Mouse (Mus musculus) limb, embryonic 14.5 days (tissue): ENCODE data around the gene Corin. TPM values are rescaled to one million over a fixed set of nuclear protein-coding genes. Genes with fewer than 3 reads are reported as not detected.

Experiments
- ATAC-seq: fragments of 200-750 bp; cut with Nextera tagmentation; 2 replicates; pipeline ENCODE4 v1.8.0; 2017; ENCODE audit warnings: low read depth, moderate number of reproducible peaks, moderate TSS enrichment; ENCODE audit not compliant: low FRiP score
- DNase-seq: peaks from one replicate; pipeline ENCODE4 v3.0.0-alpha.2; 2015; ENCODE audit warnings: low spot score
- H3K27ac ChIP-seq: fragments of 300-500 bp; sonication (generic); replicated peaks from 2 replicates; pipeline ENCODE4 v1.5.1; 2014; ENCODE audit warnings: low read depth, mild to moderate bottlenecking, low read length, moderate library complexity, mixed read lengths
- H3K27me3 ChIP-seq: fragments of 300-500 bp; sonication (generic); 2 replicates; pipeline ENCODE4 v1.6.1; 2014; ENCODE audit warnings: low read length, mixed read lengths; ENCODE audit not compliant: control insufficient read depth, insufficient read depth
- H3K36me3 ChIP-seq: fragments of 300-500 bp; sonication (generic); 2 replicates; pipeline ENCODE4 v1.6.1; 2014; ENCODE audit warnings: mild to moderate bottlenecking, low read length, moderate library complexity, mixed read lengths; ENCODE audit not compliant: control insufficient read depth, insufficient read depth
- H3K4me1 ChIP-seq: fragments of 300-500 bp; sonication (generic); 2 replicates; pipeline ENCODE4 v1.6.1; 2014; ENCODE audit warnings: antibody characterized with exemption, low read length, mixed read lengths; ENCODE audit not compliant: control insufficient read depth, insufficient read depth
- H3K4me2 ChIP-seq: fragments of 300-500 bp; sonication (generic); replicated peaks from 2 replicates; pipeline ENCODE4 v1.6.1; 2014; ENCODE audit warnings: low read depth, mild to moderate bottlenecking, low read length, moderate library complexity; ENCODE audit not compliant: severe bottlenecking
- H3K4me3 ChIP-seq: fragments of 300-500 bp; sonication (generic); replicated peaks from 2 replicates; pipeline ENCODE4 v1.5.1; 2014; ENCODE audit warnings: low read length
- H3K9ac ChIP-seq: fragments of 300-500 bp; sonication (generic); 2 replicates; pipeline ENCODE4 v1.6.1; 2014; ENCODE audit warnings: mild to moderate bottlenecking, low read depth, low read length, moderate library complexity; ENCODE audit not compliant: severe bottlenecking
- H3K9me3 ChIP-seq: fragments of 300-500 bp; sonication (generic); 2 replicates; pipeline ENCODE4 v1.6.1; 2016; ENCODE audit warnings: low read length; ENCODE audit not compliant: control insufficient read depth
- POLR2A ChIP-seq: fragments of 200-500 bp; IDR thresholded peaks from 2 replicates; pipeline ENCODE4 v1.8.0; 2012; ENCODE audit warnings: inconsistent platforms, mild to moderate bottlenecking, moderate library complexity, borderline replicate concordance; ENCODE audit not compliant: insufficient read depth, insufficient read length; ENCODE audit errors: extremely low read depth
- WGBS: fragments of 180-500 bp; shearing (Covaris S2); extraction: QIAGEN DNeasy Blood & Tissue Kit; methylation state at CpG from one replicate; pipeline ENCODE4 v1.1.7; 2014; 5-methylcytosine and 5-hydroxymethylcytosine counted together
- polyA plus RNA-seq, 2 experiments: library from polyadenylated mRNA; depleted of rRNA in 1 of 2; stranded (reverse) in 1 of 2; unstranded in 1 of 2; fragments of >200 nt; fragmentation: Nextera tagmentation in 1 of 2; extraction: Ambion mirVana in 1 of 2; gene quantifications; 2 replicates each; pipeline versions ENCODE4 v1.2.1 to v1.2.3; 2012 to 2014

Gene Corin
- polyA plus RNA-seq, 2 experiments = 4.2 to 5.3 TPM

GRCm38 (mm10) chr5:72502778-72503177, 1.5 kb downstream of the Corin start:
- H3K4me2 ChIP-seq = peak overlapping the region; percentile 73
- H3K9ac ChIP-seq = no peak overlapping the region
- DNase-seq = no peak
- H3K4me1 ChIP-seq = peaks cover 3% of the 10 kb centered on the region; the same call in 1 of the 2 replicates
- TF ChIP-seq POLR2A = no peak
- H3K27me3 ChIP-seq = peaks cover 38% of the 10 kb centered on the region
- 68% methylated on average over 8 of the region's 8 CpGs for WGBS
- H3K9me3 ChIP-seq = no peaks in the 10 kb centered on the region
- no peaks in the 10 kb centered on the region for H3K36me3 ChIP-seq
- no peak for ATAC-seq
- H3K4me3 ChIP-seq = peak overlapping the region; percentile 42; the same call in 1 of the 2 replicates
- H3K27ac ChIP-seq = no peak overlapping the region

DNA sequence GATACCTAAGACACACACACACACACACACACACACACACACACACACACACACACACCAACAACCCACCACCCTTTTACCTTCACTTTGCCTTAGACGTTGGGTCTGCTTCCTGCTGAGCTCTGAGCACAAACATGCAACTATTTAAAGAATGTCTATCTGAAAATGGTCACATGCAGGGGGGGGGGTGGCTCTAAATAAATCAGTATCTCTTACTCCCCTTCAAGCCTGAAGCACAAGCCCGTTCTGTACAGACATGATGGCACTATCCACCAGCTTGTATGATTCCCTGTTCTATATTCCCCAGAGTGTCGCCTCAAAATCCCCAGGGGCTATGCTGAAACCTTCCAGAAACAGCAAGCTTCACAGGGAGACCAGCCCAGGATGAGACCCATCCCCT, 2.5 kb downstream of the Corin start:
- 51% methylated on average over 3 of the region's 3 CpGs for WGBS
- peaks cover 3% of the 10 kb centered on the region; the same call in 1 of the 2 replicates for H3K4me1 ChIP-seq
- H3K36me3 ChIP-seq = no peaks in the 10 kb centered on the region
- H3K27ac ChIP-seq = no peak overlapping the region
- no peak overlapping the region for H3K9ac ChIP-seq
- no peak overlapping the region for H3K4me3 ChIP-seq
- ATAC-seq = no peak
- H3K9me3 ChIP-seq = no peaks in the 10 kb centered on the region
- no peak for DNase-seq
- no peak for TF ChIP-seq POLR2A
- H3K27me3 ChIP-seq = peaks cover 38% of the 10 kb centered on the region
- H3K4me2 ChIP-seq = no peak overlapping the region

GRCm38 (mm10) chr5:72498271-72498670, 6.0 kb downstream of the Corin start:
- ATAC-seq (no peak), DNase-seq (no peak)
- Histone ChIP-seq H3K4me2 (no peak overlapping the region), H3K4me1 (peaks cover 9% of the 10 kb centered on the region; the same call in 1 of the 2 replicates), H3K4me3 (no peak overlapping the region), H3K9me3 (no peaks in the 10 kb centered on the region), H3K27me3 (peaks cover 18% of the 10 kb centered on the region), H3K27ac (no peak overlapping the region), H3K36me3 (no peaks in the 10 kb centered on the region), H3K9ac (no peak overlapping the region)
- WGBS = 68% methylated on average over 10 of the region's 10 CpGs
- no peak for TF ChIP-seq POLR2A

DNA sequence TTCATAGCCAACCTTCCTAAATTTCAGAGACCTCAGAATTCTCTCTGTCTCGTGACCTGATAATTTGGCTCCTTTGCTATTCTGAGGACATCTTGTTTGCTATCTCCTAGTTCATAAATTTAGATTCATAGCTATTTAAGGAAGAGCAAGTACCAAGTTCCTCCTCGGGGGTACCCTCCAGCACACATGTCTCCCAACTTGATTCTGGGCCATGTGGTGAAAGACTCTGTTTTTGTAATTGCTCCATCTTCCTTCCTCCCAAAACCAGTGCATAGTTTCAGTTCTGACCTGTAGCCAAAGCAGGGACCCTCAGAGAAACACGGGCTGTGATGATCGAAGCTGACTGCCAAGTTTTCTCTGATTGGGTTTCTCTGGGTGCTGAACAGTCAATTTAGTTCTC, 7.5 kb downstream of the Corin start:
- Histone ChIP-seq H3K4me1 (peaks cover 6% of the 10 kb centered on the region; the same call in 1 of the 2 replicates), H3K4me2 (no peak overlapping the region), H3K9ac (no peak overlapping the region), H3K27me3 (0 out of 2 replicates have a peak, but pooled peaks cover 3% of the 10 kb centered on the region), H3K36me3 (no peaks in the 10 kb centered on the region), H3K4me3 (no peak overlapping the region), H3K27ac (no peak overlapping the region), H3K9me3 (no peaks in the 10 kb centered on the region)
- TF ChIP-seq POLR2A = no peak
- WGBS = 55% methylated on average over 4 of the region's 4 CpGs
- DNase-seq = no peak
- ATAC-seq = no peak

- H3K27me3 ChIP-seq = no peaks in the 10 kb centered on the region
- no peak overlapping the region for H3K4me3 ChIP-seq
- no peak overlapping the region for H3K9ac ChIP-seq
- no peak overlapping the region for H3K4me2 ChIP-seq
- DNase-seq = no peak
- H3K36me3 ChIP-seq = no peaks in the 10 kb centered on the region
- no peak for TF ChIP-seq POLR2A
- no peak overlapping the region for H3K27ac ChIP-seq
- H3K4me1 ChIP-seq = peaks cover 6% of the 10 kb centered on the region; the same call in 1 of the 2 replicates
- WGBS = 71% methylated on average over 7 of the region's 7 CpGs
- no peaks in the 10 kb centered on the region for H3K9me3 ChIP-seq
- ATAC-seq = no peak
These were observed 10.4 kb downstream of the Corin start for GRCm38 (mm10) chr5:72493906-72494305.

DNA sequence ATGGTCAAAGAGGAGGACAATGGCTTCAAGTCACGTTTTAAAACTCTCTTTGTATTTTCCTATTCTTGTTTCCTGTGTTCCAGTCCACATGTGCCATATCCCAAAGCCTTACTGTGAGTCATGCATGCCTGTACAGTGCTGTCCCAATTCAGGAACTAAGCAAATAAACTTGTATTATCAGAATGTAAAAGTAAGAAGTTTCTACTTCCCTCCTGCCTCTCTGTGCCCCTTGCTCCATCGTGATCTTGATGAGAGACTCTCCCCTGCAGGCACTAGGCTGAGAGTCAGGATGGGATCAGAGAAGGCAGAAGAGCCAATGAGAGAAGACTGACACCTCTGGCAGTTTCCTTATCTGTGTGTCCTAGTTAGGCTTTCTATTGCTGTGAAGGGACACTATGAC, 13.0 kb downstream of the Corin start:
- WGBS = 46% methylated on average over 2 of the region's 2 CpGs
- TF ChIP-seq POLR2A = no peak

More for the DNA sequence above, 13.0 kb downstream of the Corin start:
- no peak for ATAC-seq
- no peaks in the 10 kb centered on the region for H3K36me3 ChIP-seq
- H3K27ac ChIP-seq = no peak overlapping the region
- H3K4me3 ChIP-seq = no peak overlapping the region
- no peaks in the 10 kb centered on the region for H3K9me3 ChIP-seq
- DNase-seq = no peak
- H3K27me3 ChIP-seq = no peaks in the 10 kb centered on the region
- H3K4me1 ChIP-seq = peaks cover 4% of the 10 kb centered on the region; the same call in 1 of the 2 replicates
- H3K9ac ChIP-seq = no peak overlapping the region
- no peak overlapping the region for H3K4me2 ChIP-seq
